Mouse (Mus musculus) CH12.LX (cell line): ENCODE measurements around the gene Enpp7. TPM values are rescaled to one million over a fixed set of nuclear protein-coding genes. Genes with fewer than 3 reads are reported as not detected.

ENCODE experiments used
- DNase-seq: peaks from one replicate; pipeline ENCODE4 v3.0.0-alpha.2; 2013; ENCODE audit errors: extremely low read depth
- H3K27ac ChIP-seq: 2 replicates; pipeline ENCODE4 v1.5.1; 2012; ENCODE audit warnings: low read depth, mild to moderate bottlenecking, control low read depth, moderate library complexity; ENCODE audit not compliant: insufficient read depth
- H3K27me3 ChIP-seq: replicated peaks from 2 replicates; pipeline ENCODE3; 2012; ENCODE audit warnings: inconsistent platforms
- H3K36me3 ChIP-seq, 2 experiments: replicated peaks in 1 of 2; 2 replicates each; pipeline versions ENCODE3 to v1.6.1; 2012; ENCODE audit warnings: inconsistent platforms in 1 of 2, low read length in 1 of 2, mild to moderate bottlenecking in 1 of 2, mixed read lengths in 1 of 2, moderate library complexity in 1 of 2; ENCODE audit not compliant: control insufficient read depth in 1 of 2, insufficient read depth in 1 of 2
- H3K4me1 ChIP-seq, 2 experiments: 2 replicates each; pipeline ENCODE4 v1.6.1; 2012; ENCODE audit warnings: inconsistent platforms in 1 of 2, moderate library complexity in 1 of 2; ENCODE audit not compliant: insufficient read depth in 2 of 2, control insufficient read depth in 1 of 2
- H3K4me2 ChIP-seq: 2 replicates; pipeline ENCODE4 v1.6.1; 2012; ENCODE audit warnings: low read depth, mild to moderate bottlenecking, control low read depth; ENCODE audit not compliant: poor library complexity, insufficient read depth, severe bottlenecking
- H3K4me3 ChIP-seq, 3 experiments: fragments of 150-350 bp in 1 of 3; sonication (generic) in 1 of 3; replicated peaks in 1 of 3; 2 replicates each; pipeline versions ENCODE3 to v1.5.1; 2011 to 2012; ENCODE audit warnings: low read depth in 2 of 3, low read length in 2 of 3, mild to moderate bottlenecking in 2 of 3, moderate library complexity in 2 of 3, control low read depth in 1 of 3, improper control_type of control experiment in 1 of 3, inconsistent platforms in 1 of 3, mixed read lengths in 1 of 3; ENCODE audit not compliant: poor library complexity in 1 of 3
- H3K79me2 ChIP-seq: replicated peaks from 2 replicates; pipeline ENCODE4 v1.6.1; 2012; ENCODE audit warnings: mild to moderate bottlenecking, moderate library complexity; ENCODE audit not compliant: control insufficient read depth, poor library complexity, insufficient read depth, severe bottlenecking; ENCODE audit errors: extremely low read depth
- H3K9ac ChIP-seq: 2 replicates; pipeline ENCODE4 v1.6.1; 2012; ENCODE audit warnings: low read depth, mild to moderate bottlenecking, control low read depth, moderate library complexity; ENCODE audit not compliant: insufficient read depth
- H3K9me3 ChIP-seq: replicated peaks from 2 replicates; pipeline ENCODE3; 2012; ENCODE audit warnings: low read length, inconsistent platforms, mixed read lengths
- BHLHE40 ChIP-seq: IDR thresholded peaks from 2 replicates; pipeline ENCODE4 v1.6.1; 2011; ENCODE audit warnings: mild to moderate bottlenecking, low read depth, low read length, improper control_type of control experiment
- CTCF ChIP-seq, 2 experiments: IDR thresholded peaks in 1 of 2; conservative IDR thresholded peaks in 1 of 2; 2 replicates each; pipeline ENCODE4 v1.5.1; 2011 to 2012; ENCODE audit warnings: low read depth in 2 of 2, low read length in 2 of 2, improper control_type of control experiment in 1 of 2, inconsistent platforms in 1 of 2, mild to moderate bottlenecking in 1 of 2, moderate library complexity in 1 of 2
- ELF1 ChIP-seq: IDR thresholded peaks from 2 replicates; pipeline ENCODE4 v1.6.1; 2014; ENCODE audit warnings: low read depth, mild to moderate bottlenecking, inconsistent platforms, low read length, improper control_type of control experiment
- ETS1 ChIP-seq: conservative IDR thresholded peaks from 2 replicates; pipeline ENCODE4 v1.6.1; 2012; ENCODE audit warnings: low read depth, mild to moderate bottlenecking, inconsistent platforms, low read length, improper control_type of control experiment, moderate library complexity
- HCFC1 ChIP-seq: IDR thresholded peaks from 2 replicates; pipeline ENCODE4 v1.6.1; 2012; ENCODE audit warnings: low read depth, mild to moderate bottlenecking, inconsistent platforms, low read length, improper control_type of control experiment
- IRF4 ChIP-seq: IDR thresholded peaks from 2 replicates; pipeline ENCODE4 v1.6.1; 2014; ENCODE audit warnings: low read depth, mild to moderate bottlenecking, inconsistent platforms, low read length, improper control_type of control experiment
- MAX ChIP-seq: IDR thresholded peaks from 2 replicates; pipeline ENCODE4 v1.6.1; 2011; ENCODE audit warnings: low read length, improper control_type of control experiment
- MAZ ChIP-seq: IDR thresholded peaks from 2 replicates; pipeline ENCODE4 v1.6.1; 2012; ENCODE audit warnings: low read depth, mild to moderate bottlenecking, inconsistent platforms, low read length, improper control_type of control experiment, moderate library complexity
- MEF2A ChIP-seq: IDR thresholded peaks from 2 replicates; pipeline ENCODE4 v1.6.1; 2014; ENCODE audit warnings: low read depth, mild to moderate bottlenecking, inconsistent platforms, low read length, improper control_type of control experiment, borderline replicate concordance
- MXI1 ChIP-seq: IDR thresholded peaks from 2 replicates; pipeline ENCODE4 v1.6.1; 2011; ENCODE audit warnings: mild to moderate bottlenecking, low read depth, low read length, improper control_type of control experiment
- PAX5 ChIP-seq: IDR thresholded peaks from 2 replicates; pipeline ENCODE4 v1.6.1; 2012; ENCODE audit warnings: low read length, inconsistent platforms, mixed read lengths
- POLR2A ChIP-seq: IDR thresholded peaks from 2 replicates; pipeline ENCODE4 v1.6.1; 2011; ENCODE audit warnings: low read depth, mild to moderate bottlenecking, improper control_type of control experiment, low read length
- RAD21 ChIP-seq: IDR thresholded peaks from 2 replicates; pipeline ENCODE4 v1.6.1; 2011; ENCODE audit warnings: low read depth, mild to moderate bottlenecking, low read length, improper control_type of control experiment, moderate library complexity
- RCOR1 ChIP-seq: conservative IDR thresholded peaks from 2 replicates; pipeline ENCODE4 v1.6.1; 2012; ENCODE audit warnings: low read depth, mild to moderate bottlenecking, inconsistent platforms, low read length, improper control_type of control experiment
- SMC3 ChIP-seq: IDR thresholded peaks from 2 replicates; pipeline ENCODE4 v1.6.1; 2011; ENCODE audit warnings: low read depth, low read length, improper control_type of control experiment
- TCF12 ChIP-seq: IDR thresholded peaks from 2 replicates; pipeline ENCODE4 v1.6.1; 2014; ENCODE audit warnings: low read depth, mild to moderate bottlenecking, inconsistent platforms, low read length, improper control_type of control experiment
- USF1 ChIP-seq: IDR thresholded peaks from 2 replicates; pipeline ENCODE4 v1.6.1; 2014; ENCODE audit warnings: low read depth, mild to moderate bottlenecking, inconsistent platforms, low read length, improper control_type of control experiment
- ZMIZ1 ChIP-seq: IDR thresholded peaks from 2 replicates; pipeline ENCODE4 v1.6.1; 2012; ENCODE audit warnings: low read depth, mild to moderate bottlenecking, inconsistent platforms, low read length, improper control_type of control experiment
- dilution Hi-C: fragments of 300-500 bp; cut with MboI; formaldehyde crosslinking; loops from 2 replicates; pipeline ENCODE4 v1.14.3; 2020; ENCODE audit warnings: low sequenced_read_pairs; ENCODE audit not compliant: extremely low pct_unique_long_range_greater_than_20kb, extremely low pct_ligation_motif_present
- in situ Hi-C: fragments of 300-500 bp; cut with MboI; formaldehyde crosslinking; loops from 3 replicates; pipeline ENCODE4 v1.14.3; 2019; ENCODE audit warnings: low sequenced_read_pairs, low pct_ligation_motif_present, low pct_unique_long_range_greater_than_20kb, mixed read lengths
- polyA plus RNA-seq: library from polyadenylated mRNA; unstranded; fragments of >175 nt; gene quantifications from 2 replicates; pipeline ENCODE4 v1.2.1, GENCODE M21; 2012; ENCODE audit warnings: low read depth; ENCODE audit not compliant: insufficient read length
- total RNA-seq, 2 experiments: library from RNA; depleted of rRNA; stranded (reverse); fragments of 300-350 nt in 1 of 2; fragments of >200 nt in 1 of 2; gene quantifications; 2 replicates each; pipeline ENCODE4 v1.2.3; 2012 to 2014

The Enpp7 gene
- total and polyA plus RNA-seq, 3 experiments = not detected

DNA sequence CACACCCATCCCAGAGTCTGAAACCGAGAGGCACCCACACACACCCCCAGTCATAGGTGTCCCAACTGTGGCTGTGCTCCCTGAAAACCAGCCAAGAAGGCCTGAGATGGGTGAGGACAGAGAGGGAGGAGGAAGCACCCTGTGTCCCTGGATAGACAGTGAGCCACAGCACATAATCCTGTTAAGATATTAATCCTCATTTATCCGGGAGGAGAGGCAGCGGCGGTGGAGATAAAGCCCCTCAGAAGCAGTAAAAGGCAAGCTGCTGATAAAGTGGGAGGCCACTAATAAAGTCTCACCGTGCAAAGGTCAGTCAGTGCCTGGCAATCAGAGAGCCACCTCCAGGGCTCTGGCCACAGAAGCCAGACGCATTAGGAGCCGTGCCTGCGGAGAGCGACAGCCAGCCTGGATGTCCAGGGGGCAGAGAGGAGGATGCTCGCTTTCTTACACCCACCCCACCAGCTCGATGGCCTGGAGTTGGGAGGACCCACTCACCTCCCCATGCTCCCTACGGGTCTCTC lies 5.3 kb upstream of the Enpp7 start:
- no peaks in the 10 kb centered on the region for H3K9me3 ChIP-seq
- no peak overlapping the region for H3K4me2 ChIP-seq
- no peaks in the 10 kb centered on the region for H3K36me3 ChIP-seq
- H3K4me1 ChIP-seq = peaks cover 13 to 23% of the 10 kb centered on the region in 2 experiments
- in situ Hi-C loops (no loop called here), dilution Hi-C loops (no loop called here)
- no peak overlapping the region for H3K27ac ChIP-seq
- DNase-seq = no peak
- H3K27me3 ChIP-seq = peaks cover 82% of the 10 kb centered on the region
- TF ChIP-seq POLR2A (no peak), BHLHE40 (no peak), TCF12 (no peak), ETS1 (no peak), IRF4 (no peak), PAX5 (no peak), MXI1 (no peak), RAD21 (no peak)
- no peak overlapping the region for H3K4me3 ChIP-seq
- H3K79me2 ChIP-seq = no peaks in the 10 kb centered on the region
- H3K9ac ChIP-seq = no peak overlapping the region

DNA sequence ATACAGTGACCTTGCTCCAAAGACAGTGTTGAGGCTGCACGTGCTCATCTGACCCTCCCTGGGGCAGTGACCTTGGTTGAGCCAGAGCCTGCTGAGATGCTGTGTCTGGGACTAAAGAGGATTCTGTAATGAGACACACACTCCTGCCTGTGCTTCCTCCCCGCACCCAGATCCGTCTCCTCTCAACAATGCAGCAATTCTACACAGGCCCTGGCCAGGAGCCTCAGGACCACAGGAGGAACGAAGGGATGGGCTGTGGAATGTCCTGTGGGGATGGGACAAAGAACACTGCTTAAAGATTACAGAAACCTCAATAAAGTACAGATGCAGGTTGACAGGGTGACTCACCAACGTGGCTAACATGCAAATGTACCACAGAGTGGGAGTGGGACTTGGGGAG lies 2.4 kb upstream of the Enpp7 start:
- peaks cover 6 to 15% of the 10 kb centered on the region in 2 experiments for H3K4me1 ChIP-seq
- H3K36me3 ChIP-seq = no peaks in the 10 kb centered on the region
- no peak overlapping the region for H3K4me3 ChIP-seq
- no peaks in the 10 kb centered on the region for H3K79me2 ChIP-seq
- peaks cover 87% of the 10 kb centered on the region for H3K27me3 ChIP-seq
- no peaks in the 10 kb centered on the region for H3K9me3 ChIP-seq
- no peak for DNase-seq
- H3K27ac ChIP-seq = no peak overlapping the region
- no peak overlapping the region for H3K4me2 ChIP-seq
- dilution Hi-C loops = no loop called here
- in situ Hi-C loops = no loop called here
- H3K9ac ChIP-seq = no peak overlapping the region
- TF ChIP-seq ELF1 (no peak), CTCF (conservative IDR thresholded peaks at IDR 0.05 in 1 of 2, IDR thresholded peaks at IDR 0.05 in 1 of 2; ENCODE audit: low read depth in 2 of 2, low read length in 2 of 2) (no peak), TCF12 (no peak), ZMIZ1 (no peak), MAX (no peak), MAZ (no peak), BHLHE40 (no peak), SMC3 (no peak), HCFC1 (no peak), USF1 (no peak), MEF2A (no peak), RCOR1 (no peak)
